Mouse (Mus musculus) 3T3-L1 (cell line): ENCODE measurements around the gene Taf13.

Source experiments
- DNase-seq: peaks from one replicate; pipeline ENCODE4 v3.0.0-alpha.2; 2015; ENCODE audit warnings: low read depth, low spot score

The Taf13 gene

DNA sequence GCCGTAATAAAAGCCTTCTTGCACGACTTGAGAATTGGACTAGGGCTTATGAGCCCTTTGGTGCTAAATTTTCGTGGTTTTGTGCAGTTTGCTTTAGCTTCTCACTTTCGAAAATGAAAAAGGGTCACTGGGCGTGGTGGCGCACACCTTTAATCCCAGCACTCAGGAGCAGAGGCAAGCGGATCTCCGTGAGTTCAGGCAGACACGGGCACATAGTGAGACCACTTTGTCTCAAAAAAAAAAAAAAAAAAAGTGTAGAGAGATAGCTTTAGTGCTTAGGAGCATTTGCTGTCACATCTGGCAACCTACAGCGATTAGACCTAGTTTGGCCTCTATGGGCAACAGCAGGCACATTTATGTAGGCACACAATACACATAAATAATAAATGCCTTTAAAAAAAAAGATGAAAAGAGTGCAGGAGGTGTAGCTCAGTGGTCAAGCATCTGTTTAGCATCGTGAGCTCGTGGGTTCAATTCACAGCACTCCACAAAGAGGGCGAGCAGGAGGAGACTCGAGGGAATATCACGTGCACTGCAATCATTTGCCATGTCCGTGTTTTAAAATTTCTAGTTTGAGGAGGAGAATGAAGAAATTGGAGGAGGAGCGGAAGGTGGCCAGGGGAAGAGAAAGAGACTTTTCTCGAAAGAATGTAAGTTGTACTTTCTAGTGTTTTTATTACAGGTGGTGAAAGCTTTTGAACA is 962 bp downstream of the Taf13 start:
- no peak for DNase-seq

DNA sequence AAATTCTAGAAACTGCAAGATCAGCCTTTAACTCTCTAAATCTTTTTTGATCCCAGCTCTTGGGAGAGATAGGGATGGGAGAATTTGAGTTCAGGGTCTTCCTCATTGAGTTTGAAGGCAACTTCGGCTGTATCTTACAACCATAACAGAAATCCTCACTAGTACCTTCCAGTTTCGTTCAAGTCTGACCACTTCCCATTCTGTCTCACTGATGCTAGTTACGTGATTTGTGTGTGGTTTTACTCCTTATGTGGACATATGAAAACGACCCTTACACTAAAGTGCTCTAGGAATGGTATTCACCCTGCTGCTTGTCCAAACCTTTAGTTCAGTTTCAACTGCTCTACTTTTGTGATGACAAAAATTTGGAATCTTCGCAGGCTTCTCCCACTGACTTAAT is 2.5 kb downstream of the Taf13 start:
- DNase-seq = no peak

DNA sequence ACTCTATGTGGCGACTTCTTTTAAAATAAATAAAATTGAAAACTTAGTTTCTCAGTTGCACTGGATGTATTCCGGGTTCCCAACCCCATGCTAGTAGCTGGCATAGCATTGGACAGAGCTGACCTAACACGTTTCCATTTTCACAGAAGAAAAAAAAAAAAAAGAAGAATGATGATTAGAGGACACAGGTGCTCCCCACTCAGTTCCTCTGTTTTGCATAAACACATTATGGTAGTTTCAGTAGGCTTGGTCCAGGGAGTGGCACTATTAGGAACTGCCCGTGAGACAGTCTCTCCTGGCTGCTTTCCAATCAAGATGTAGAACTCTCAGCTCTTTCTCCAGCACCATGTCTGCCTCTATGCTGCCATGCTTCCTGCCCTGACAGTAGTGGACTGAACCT is 13.1 kb downstream of the Taf13 start:
- DNase-seq = no peak

DNA sequence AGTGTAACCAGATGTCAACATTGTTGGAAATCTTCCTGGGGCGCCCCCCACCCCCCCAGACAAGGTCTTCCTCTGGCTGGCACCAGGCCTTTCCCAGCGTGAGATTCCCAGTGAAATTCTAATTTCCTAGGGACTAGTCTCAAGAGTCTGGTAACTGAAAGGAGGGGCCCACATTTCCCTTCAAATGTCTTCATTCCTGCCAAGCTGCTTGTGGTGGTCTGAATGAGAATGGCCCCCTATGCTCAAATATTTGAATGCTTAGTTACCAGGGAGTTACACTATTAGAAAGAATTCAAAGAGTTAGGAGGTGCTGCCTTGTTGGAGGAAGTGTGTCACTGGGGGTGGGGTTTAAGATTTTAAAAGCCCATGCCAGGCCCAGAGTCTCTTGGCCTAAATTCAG is 16.9 kb downstream of the Taf13 start:
- DNase-seq = no peak

DNA sequence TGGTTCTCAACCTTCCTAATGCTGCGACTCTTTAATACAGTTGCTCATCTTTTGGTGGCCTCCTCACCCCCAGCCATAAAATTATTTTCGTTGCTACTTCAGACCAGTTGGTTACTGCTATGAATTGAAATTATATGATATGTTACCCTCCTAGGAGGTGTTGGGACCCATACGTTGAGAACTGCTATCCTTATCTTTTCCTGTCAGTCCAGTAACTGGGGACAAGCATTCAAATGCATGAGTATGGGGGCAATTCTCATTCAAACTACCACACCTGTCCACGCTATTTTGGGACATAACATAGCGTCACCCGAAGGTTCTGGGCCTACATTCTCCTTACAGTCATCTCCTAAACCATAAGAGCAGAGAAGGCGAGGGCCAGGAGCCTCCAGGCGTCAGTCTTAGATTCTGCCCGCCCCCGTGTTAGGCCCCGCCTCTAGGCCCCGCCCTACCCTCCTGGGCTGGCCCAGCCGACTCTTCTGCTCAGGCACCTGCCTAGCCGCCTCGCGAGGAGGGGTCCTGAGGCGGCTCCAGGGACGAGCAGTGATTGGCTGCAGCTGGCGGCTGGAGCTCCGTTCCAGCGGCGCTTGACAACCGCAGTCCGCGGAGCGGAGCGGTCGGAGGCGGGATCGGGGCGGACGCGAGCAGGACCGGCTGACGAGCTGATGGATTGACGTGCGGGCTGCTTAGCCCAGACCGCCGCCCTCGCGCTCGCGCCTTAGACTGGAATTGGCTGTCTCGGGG is 19.5 kb downstream of the Taf13 start, which contains the start of gene Wdr47:
TSS of gene Wdr47 (plus strand) at position 494 of the 744 bp plus-strand sequence.
- DNase-seq = peak; percentile 97

DNA sequence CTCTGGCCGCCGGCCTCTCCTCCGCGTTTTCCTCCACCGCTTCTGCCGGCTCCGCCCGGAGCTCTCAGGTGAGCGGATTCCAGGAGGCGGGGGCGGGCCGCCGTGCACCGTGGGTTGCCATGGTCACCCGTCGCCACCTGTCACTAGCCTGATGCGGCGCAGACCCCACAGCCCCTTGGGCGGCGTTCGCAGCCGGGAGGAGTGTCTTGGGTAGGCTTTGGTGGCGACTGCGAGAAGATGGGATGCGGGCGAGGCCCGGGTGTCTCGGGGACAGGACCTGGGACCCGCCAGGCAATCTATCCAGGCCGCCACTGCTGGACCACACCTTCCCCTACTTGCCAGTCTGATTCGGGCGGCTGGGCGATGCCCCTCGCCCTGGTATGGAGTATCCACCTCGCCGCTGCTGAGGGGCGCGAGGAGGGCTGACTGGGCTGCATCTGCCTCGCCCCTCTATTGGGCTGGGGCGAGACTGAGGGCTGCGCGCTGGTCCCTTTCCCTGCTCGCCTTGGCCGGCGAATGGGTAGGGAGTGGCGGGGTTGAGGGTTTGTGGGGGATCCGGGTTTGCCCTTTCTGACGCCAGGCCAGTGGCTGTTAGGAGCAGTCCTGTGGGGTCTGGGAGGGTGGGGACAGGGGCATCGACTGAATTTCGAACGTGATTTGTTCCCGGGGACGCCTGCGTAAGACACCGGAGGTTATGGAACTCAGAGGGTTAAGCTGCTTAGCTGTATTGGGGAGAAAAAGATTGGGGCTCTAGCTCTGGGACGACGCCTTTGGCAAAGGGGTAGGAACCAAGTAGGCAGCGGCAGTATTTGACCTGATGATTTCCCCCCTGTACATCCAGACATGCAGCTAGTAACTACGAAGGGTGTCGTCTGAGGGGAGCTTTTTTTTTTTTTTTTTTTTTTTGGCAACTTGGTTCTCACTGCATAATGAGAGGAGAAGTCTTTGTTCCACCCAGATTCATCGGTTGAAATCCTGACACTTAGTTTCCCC is 20.3 kb downstream of the Taf13 start:
- DNase-seq = no peak

DNA sequence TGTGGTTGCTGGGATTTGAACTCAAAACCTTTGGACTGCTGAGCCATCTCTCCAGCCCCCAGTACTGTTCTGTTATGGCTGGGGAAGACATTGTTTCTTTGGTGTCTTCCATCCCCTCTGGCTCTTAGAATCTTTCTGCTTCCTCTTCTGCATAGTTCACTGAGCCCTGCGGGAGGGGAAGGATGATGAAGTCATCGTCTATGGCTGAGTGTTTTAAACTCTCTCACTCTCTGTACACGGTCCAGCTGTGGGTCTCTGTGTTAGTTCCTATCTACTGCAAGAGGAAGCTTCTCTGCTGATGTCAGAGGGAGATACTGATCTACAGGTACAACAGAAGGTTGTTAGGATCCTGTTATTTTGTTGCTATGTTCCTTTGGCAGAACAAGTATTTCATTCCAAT is 37.4 kb downstream of the Taf13 start:
- DNase-seq = no peak
